Mouse (Mus musculus): ENCODE results near the gene B230219D22Rik.

Gene B230219D22Rik

GRCm38 (mm10) chr13:55727120-55727838 is 34.4 kb downstream of the B230219D22Rik start, which contains the start of gene Pcbd2:
Gene Pcbd2, plus strand, starts transcription at chr13:55727368.
- DNase-seq = peak; percentile 82

GRCm38 (mm10) chr13:55727839-55728238 is 34.9 kb downstream of the B230219D22Rik start:
- DNase-seq = peak; percentile 43

GRCm38 (mm10) chr13:55730716-55731115 is 37.8 kb downstream of the B230219D22Rik start:
- no peak for DNase-seq

GRCm38 (mm10) chr13:55732121-55732520 is 39.2 kb downstream of the B230219D22Rik start:
- DNase-seq = no peak

DNA sequence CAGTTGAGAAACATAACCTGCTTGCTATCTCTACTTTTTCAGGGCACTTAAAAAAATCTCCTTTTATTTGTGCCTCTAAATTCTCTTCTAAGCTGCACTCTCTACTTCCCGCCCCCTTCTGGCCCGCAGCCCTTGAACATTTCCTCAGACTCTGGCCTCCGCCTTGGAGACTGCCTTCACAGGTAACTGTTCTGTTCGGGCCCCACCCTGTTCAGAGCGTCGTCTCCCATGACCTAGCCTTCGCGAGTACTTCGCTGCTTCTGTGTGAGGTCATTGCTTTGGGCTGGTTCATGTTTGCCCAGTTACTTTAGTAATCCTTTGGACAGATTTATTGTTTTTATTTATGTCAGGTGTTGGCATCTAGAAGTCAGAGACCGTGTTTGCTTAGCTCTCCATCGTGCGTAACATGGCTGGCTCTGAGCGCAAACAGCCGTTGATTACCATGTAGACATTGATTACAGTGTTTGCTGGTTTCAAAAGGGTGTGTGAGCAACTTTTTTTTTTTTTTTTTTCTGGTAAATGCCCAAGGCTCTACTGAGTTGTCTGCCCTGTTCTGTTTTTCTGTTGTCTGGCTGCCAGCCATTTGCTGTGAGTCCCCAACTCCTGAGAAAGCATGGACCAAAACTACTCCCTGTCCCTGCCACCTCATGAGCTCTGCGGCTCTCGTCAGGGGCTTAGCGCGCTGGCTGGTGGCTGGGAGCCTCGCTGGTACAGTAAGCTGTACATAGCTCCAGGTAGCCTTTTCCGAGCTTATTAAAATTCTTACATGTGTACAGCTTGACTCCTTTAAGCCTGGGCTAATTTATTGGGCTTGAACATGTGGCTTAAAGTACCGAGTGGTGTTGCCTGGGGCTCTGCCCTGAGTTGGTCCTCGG is 40.9 kb downstream of the B230219D22Rik start:
- no peak for DNase-seq

GRCm38 (mm10) chr13:55737885-55738284 is 45.0 kb downstream of the B230219D22Rik start:
- no peak for DNase-seq

DNA sequence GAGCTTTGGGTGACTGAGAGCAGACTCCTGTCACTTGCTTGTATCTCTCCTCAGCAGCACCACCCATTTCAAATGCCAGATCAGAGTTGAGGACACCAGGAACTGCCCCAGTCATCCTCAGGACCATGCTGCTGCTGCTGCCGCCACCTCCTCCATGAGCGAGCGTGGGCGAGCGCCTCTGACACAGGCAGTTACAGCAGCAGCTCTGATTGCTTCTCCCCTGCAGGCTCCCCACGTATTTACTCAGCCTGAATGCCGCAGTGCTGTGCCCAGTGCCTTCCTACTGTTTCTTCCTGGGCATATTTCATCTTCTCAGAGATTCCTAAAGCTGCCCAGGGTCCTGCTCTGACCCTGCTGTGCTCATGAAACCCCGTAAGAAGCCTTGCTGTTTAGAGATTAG is 49.4 kb downstream of the B230219D22Rik start:
- no peak for DNase-seq

Measured in right cerebral cortex, postnatal 4 days (tissue).